8 mouse cellular contexts compared by ENCODE assay signal in the genomic region with DNA sequence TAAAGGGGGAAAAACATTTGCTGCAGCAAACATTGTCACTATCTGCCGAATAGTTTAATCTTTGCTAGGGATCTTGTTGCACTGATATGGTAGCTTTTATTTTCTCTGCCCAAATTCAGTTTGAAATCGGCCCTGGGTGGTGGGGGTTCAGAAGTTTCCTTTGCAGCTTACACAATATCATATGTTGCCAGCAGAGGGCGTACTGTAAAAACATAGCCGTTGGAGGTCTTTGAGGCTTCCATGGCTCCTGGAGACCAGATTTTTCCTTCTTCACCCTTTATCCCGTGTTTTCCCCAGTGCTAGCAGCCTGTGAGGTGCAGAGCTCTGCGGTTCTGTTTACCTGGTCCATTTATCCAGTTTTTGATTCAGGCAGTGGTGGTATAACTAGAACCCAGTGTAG. TPM values are rescaled to one million over a fixed set of nuclear protein-coding genes. Genes with fewer than 3 reads are reported as not detected.
A peak's percentile ranks its signal among the peaks of the same experiment; 100 is the strongest.
DNase-seq lines count a peak whose midpoint lies in the region; ATAC-seq lines count a peak whose summit lies in the region.

No protein-coding gene starts in this region.

- no peaks in the 10 kb centered on the region for H3K4me1 ChIP-seq in forebrain, embryonic 10.5 days
- no peaks in the 10 kb centered on the region for H3K4me1 ChIP-seq in forebrain, embryonic 12.5 days
- H3K4me1 ChIP-seq in embryonic facial prominence, embryonic 10.5 days: no peaks in the 10 kb centered on the region
- H3K4me1 ChIP-seq in kidney, embryonic 14.5 days (ENCODE audit: control insufficient read depth, insufficient read depth, low read length): no peaks in the 10 kb centered on the region

- H3K9me3 ChIP-seq in forebrain, embryonic 10.5 days: no peaks in the 10 kb centered on the region
- no peaks in the 10 kb centered on the region for H3K9me3 ChIP-seq in forebrain, embryonic 12.5 days
- H3K9me3 ChIP-seq in embryonic facial prominence, embryonic 10.5 days: no peaks in the 10 kb centered on the region
- H3K9me3 ChIP-seq in kidney, embryonic 14.5 days (ENCODE audit: control insufficient read depth, low read length): no peaks in the 10 kb centered on the region

- H3K4me2 ChIP-seq in forebrain, embryonic 12.5 days: no peak overlapping the region
- H3K4me2 ChIP-seq in kidney, embryonic 14.5 days (replicated peaks; ENCODE audit: low read depth, low read length): no peak overlapping the region

- no peaks in the 10 kb centered on the region for H3K27me3 ChIP-seq in forebrain, embryonic 10.5 days (ENCODE audit: poor library complexity, severe bottlenecking)
- no peaks in the 10 kb centered on the region for H3K27me3 ChIP-seq in forebrain, embryonic 12.5 days
- H3K27me3 ChIP-seq in embryonic facial prominence, embryonic 10.5 days (replicated peaks; ENCODE audit: low read depth, poor library complexity, severe bottlenecking): no peaks in the 10 kb centered on the region
- H3K27me3 ChIP-seq in kidney, embryonic 14.5 days (ENCODE audit: control insufficient read depth, insufficient read depth, low read length): no peaks in the 10 kb centered on the region
- no peaks in the 10 kb centered on the region for H3K27me3 ChIP-seq in splenic B cell, adult 2 months (ENCODE audit: control insufficient read depth, insufficient read depth, low read length, poor library complexity, severe bottlenecking)

- WGBS in forebrain, embryonic 10.5 days: 25% methylated on average over 6 of the region's 6 CpGs
- 24% methylated on average over 6 of the region's 6 CpGs for WGBS in forebrain, embryonic 12.5 days
- 24% methylated on average over 6 of the region's 6 CpGs for WGBS in embryonic facial prominence, embryonic 10.5 days
- WGBS in kidney, embryonic 14.5 days: 20% methylated on average over 6 of the region's 6 CpGs

- DNase-seq in forebrain, embryonic 10.5 days (ENCODE audit: extremely low spot score, low spot score): peak; percentile 35
- peak; percentile 61 for DNase-seq in testis, postnatal 10 days (ENCODE audit: low spot score)
- no peak for DNase-seq in testis, postnatal 14 days (ENCODE audit: low spot score)
- peak; percentile 53 for DNase-seq in embryonic facial prominence, embryonic 10.5 days (ENCODE audit: low spot score)
- peak; percentile 55 for DNase-seq in lung, postnatal 25 days (ENCODE audit: low spot score)
- peak; percentile 76 for DNase-seq in splenic B cell, adult 2 months (ENCODE audit: low read depth, low spot score)

- no peak overlapping the region for H3K9ac ChIP-seq in forebrain, embryonic 12.5 days
- H3K9ac ChIP-seq in kidney, embryonic 14.5 days (ENCODE audit: low read depth, low read length): no peak overlapping the region

- H3K27ac ChIP-seq in forebrain, embryonic 10.5 days: no peak overlapping the region
- no peak overlapping the region for H3K27ac ChIP-seq in forebrain, embryonic 12.5 days
- H3K27ac ChIP-seq in embryonic facial prominence, embryonic 10.5 days (replicated peaks): no peak overlapping the region
- no peak overlapping the region for H3K27ac ChIP-seq in kidney, embryonic 14.5 days (ENCODE audit: low read depth, low read length)

- H3K4me3 ChIP-seq in forebrain, embryonic 10.5 days: no peak overlapping the region
- H3K4me3 ChIP-seq in forebrain, embryonic 12.5 days (replicated peaks): no peak overlapping the region
- H3K4me3 ChIP-seq in embryonic facial prominence, embryonic 10.5 days: no peak overlapping the region
- H3K4me3 ChIP-seq in kidney, embryonic 14.5 days (ENCODE audit: low read length): no peak overlapping the region

- ATAC-seq in forebrain, embryonic 12.5 days (ENCODE audit: low FRiP score): no peak
- peak; percentile 35; the same call in 1 of the 2 replicates for ATAC-seq in kidney, embryonic 14.5 days (ENCODE audit: low FRiP score, low TSS enrichment)

- no peaks in the 10 kb centered on the region for H3K36me3 ChIP-seq in forebrain, embryonic 10.5 days (replicated peaks)
- no peaks in the 10 kb centered on the region for H3K36me3 ChIP-seq in forebrain, embryonic 12.5 days (replicated peaks)
- no peaks in the 10 kb centered on the region for H3K36me3 ChIP-seq in embryonic facial prominence, embryonic 10.5 days (replicated peaks)
- H3K36me3 ChIP-seq in kidney, embryonic 14.5 days (ENCODE audit: control insufficient read depth, insufficient read depth, low read length): no peaks in the 10 kb centered on the region
- no peaks in the 10 kb centered on the region for H3K36me3 ChIP-seq in splenic B cell, adult 2 months (ENCODE audit: control insufficient read depth, insufficient read depth, low read length, poor library complexity, severe bottlenecking)

RNA-seq across cellular contexts. Expression of gene Rassf6, which starts 39.0 kb away (rescaled TPM):
- polyA plus RNA-seq in forebrain, embryonic 10.5 days (2016; fragmentation: Nextera tagmentation; extraction: Ambion mirVana): 0.09 and 0.23 TPM in 2 replicates
- polyA plus RNA-seq in forebrain, embryonic 12.5 days (2016; fragmentation: Nextera tagmentation; extraction: Ambion mirVana): 0.62 and 1.0 TPM in 2 replicates
- 0.30 and 0.40 TPM in 2 replicates for polyA plus RNA-seq in embryonic facial prominence, embryonic 10.5 days (2016; fragmentation: Nextera tagmentation; extraction: Ambion mirVana)
- 6.0 and 8.3 TPM in 2 replicates for polyA plus RNA-seq in kidney, embryonic 14.5 days (2014; fragmentation: Nextera tagmentation; extraction: Ambion mirVana)

RNA-seq across cellular contexts. Expression of gene 5830473C10Rik, which starts 40.6 kb away (rescaled TPM):
- polyA plus RNA-seq in forebrain, embryonic 10.5 days (2016; fragmentation: Nextera tagmentation; extraction: Ambion mirVana): 0.06 TPM in 1 of 2 replicates, not detected in the other
- polyA plus RNA-seq in forebrain, embryonic 12.5 days (2016; fragmentation: Nextera tagmentation; extraction: Ambion mirVana): not detected in 2 replicates
- polyA plus RNA-seq in embryonic facial prominence, embryonic 10.5 days (2016; fragmentation: Nextera tagmentation; extraction: Ambion mirVana): not detected in 2 replicates
- polyA plus RNA-seq in kidney, embryonic 14.5 days (2014; fragmentation: Nextera tagmentation; extraction: Ambion mirVana): 0.09 TPM in 1 of 2 replicates, not detected in the other
